Mouse (Mus musculus) gastrocnemius, adult 18-20 months (tissue): Measurements from ENCODE around the gene Catsperg1. TPM values are rescaled to one million over a fixed set of nuclear protein-coding genes. Genes with fewer than 3 reads are reported as not detected.
A peak's percentile ranks its signal among the peaks of the same experiment; 100 is the strongest.
"Not testable (repeated sequence)": the region's sequence is repeated elsewhere in the genome, so short reads cannot be mapped to it uniquely, and the experiment has no call there.

Experiments
- DNase-seq: peaks from one replicate; pipeline ENCODE4 v3.0.0; 2021; ENCODE audit warnings: low spot score
- total RNA-seq, 2 experiments: library from RNA; stranded (reverse); gene quantifications; 2 replicates each; pipeline ENCODE4 v1.2.3; 2021

Catsperg1 gene
- total RNA-seq, 2 experiments from 2014 or later, result 0.14 to 0.47 TPM

DNA sequence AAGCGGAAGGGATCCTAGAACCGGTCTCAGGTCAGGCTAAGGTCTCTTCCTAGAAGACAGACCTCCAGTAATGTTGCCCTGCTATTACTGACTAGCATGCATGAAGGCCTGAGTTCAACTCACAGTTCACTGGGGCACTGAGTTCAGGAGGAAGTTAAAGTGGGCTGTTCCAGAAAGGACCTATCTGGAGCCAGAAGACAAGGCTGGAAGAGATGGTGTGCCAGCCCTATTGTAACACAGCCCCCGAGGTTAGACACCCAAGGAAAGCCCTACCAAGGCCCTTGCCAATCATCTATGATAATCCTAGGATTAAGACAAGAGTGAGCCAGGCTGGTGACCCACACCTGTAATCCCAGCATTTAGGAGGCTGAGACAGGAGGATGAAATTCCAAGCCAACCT lies 17.7 kb upstream of the Catsperg1 start:
- no peak for DNase-seq

GRCm38 (mm10) chr7:29230560-29230959 lies 16.7 kb upstream of the Catsperg1 start:
- DNase-seq, result no peak

- DNase-seq, result no peak
These were observed 14.4 kb upstream of the Catsperg1 start for GRCm38 (mm10) chr7:29228202-29228601.

DNA sequence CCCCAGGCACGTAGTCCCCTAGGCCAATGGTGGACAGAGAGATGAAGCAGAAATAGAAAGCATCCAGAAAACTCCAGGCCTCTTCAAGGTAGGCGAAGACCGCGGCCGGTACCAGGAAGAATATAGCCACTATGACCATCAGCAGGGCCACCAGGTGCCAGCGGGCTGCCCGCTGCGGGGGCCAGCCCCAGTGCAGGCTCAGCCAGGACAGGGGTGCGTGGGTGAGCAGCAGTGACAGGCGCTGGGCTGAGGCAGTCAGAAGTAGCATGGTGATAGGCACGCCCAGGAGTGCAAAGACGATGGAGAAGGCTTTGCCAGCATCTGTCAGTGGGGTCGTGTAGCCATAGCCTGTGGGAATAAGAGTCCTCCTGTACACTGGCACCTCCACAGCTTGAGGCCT lies 11.7 kb upstream of the Catsperg1 start:
- no peak for DNase-seq

GRCm38 (mm10) chr7:29224756-29225394 lies 11.0 kb upstream of the Catsperg1 start:
- no peak for DNase-seq

DNA sequence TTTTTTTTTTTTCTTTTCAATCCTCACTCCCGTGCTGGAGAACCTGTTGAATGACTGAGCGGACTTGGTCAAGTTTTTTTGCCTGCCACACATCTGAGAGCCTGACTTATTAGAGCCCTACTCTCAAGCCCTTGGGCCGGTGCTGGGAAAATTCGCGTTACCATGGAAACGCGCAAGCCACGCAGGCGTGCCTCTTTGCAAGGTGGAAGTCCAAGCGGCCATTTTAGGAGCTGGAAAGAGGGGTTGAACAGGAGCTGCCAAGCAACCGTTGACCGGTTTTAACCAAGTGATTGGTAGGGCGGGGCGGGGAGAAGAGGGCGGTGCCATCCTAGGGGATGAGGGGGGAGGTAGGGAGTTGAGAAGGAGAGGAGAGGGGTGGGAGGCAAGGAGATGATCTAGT lies 1.0 kb upstream of the Catsperg1 start:
- DNase-seq, result no peak

DNA sequence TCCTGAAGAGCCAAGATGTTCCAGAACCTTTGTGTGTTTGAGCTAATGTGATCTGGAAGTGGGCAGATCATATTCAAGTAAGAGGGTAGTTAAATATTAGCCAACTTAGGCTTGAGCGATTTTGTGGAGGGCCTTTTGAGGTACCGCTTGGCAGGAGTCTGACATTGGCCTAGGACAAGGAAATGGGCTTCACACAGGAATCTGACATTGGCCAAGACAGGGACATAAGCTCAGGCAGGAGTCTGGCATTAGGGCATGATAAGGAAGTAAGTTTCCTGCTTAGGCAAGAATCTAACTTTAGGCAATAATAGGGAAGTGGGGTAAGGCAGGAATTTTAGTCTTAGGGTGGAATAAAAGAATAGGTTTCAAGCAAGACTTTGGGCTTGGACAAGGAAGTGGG lies 401 bp upstream of the Catsperg1 start:
- no peak for DNase-seq

GRCm38 (mm10) chr7:29212775-29213560 lies 867 bp downstream of the Catsperg1 start:
- DNase-seq, result not testable (repeated sequence)

DNA sequence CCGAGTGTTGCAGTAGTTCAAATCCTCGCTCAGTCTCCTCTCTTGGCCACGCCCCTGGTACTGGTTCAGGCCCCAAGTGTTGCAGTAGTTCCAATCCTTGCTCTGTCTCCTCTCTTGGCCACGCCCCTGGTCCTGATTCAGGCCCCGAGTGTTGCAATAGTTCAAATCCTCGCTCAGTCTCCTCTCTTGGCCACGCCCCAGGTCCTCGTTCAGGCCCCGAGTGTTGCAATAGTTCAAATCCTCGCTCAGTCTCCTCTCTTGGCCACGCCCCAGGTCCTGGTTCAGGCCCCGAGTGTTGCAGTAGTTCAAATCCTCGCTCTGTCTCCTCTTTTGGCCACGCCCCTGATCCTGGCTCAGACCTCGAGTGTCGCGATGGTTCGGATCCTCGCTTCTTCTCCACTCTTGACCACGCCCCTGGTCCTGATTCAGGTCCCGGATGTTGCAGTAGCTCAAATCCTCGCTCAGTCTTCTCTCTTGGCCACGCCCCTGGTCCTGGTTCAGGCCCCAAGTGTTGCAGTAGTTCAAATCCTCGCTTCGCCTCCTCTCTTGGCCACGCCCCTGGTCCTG lies 1.6 kb downstream of the Catsperg1 start:
- no peak for DNase-seq

DNA sequence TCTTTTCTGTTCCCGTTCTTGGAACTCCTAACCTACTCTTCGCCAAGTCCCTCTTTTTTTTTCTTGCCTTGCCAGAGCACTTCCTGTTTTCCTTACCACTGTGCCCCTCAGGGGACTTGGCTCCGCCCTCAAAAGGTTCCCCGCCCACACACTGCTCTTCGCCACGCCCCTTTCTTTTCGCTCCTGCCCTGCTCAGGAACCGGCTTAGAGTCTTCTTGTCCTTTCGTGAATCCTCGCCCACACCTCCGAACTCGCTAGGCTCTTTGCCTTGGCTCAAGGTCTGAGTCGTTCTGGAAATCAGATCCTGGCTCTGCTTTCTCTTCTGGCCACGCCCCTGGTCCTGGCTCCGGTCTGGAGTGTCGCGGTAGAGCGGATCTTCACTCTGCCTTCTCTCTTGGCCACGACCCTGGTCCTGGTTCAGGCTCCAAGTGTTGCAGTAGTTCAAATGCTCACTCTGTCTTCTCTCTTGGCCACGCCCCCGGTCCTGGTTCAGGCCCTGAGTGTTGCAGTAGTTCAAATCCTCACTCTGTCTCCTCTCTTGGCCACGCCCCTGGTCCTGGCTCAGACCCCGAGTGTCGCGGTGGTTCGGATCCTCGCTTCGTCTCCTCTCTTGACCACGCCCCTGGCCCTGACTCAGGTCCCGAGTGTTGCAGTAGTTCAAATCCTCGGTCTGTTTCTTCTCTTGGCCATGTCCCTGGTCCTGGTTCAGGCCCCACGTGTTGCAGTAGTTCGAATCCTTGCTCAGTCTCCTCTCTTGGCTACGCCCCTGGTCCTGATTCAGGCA lies 2.2 kb downstream of the Catsperg1 start:
- DNase-seq, result peak; percentile 93

- peak; percentile 64 for DNase-seq
These were observed 2.8 kb downstream of the Catsperg1 start for GRCm38 (mm10) chr7:29211013-29211412.

DNA sequence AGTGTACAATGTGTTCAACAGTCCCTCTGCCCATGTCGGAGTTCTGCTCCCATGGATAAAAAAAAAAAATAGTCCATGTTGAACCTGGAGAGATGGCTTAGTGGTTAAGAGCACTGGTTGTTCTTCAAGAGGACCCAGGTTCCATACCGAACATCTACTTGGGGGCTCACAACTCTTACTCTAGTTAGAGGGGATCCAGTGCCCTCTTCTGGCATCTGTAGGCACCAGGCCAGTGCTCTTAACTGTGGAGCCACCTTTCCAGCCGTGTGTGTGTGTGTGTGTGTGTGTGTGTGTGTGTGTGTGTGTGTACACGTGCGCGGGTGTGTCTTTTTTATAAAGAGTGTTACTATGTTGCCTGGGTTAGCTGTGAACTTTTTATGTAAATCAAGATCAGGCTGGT lies 11.3 kb downstream of the Catsperg1 start:
- DNase-seq, result no peak

- not testable (repeated sequence) for DNase-seq
These were observed 19.6 kb downstream of the Catsperg1 start for GRCm38 (mm10) chr7:29194230-29194629.

DNA sequence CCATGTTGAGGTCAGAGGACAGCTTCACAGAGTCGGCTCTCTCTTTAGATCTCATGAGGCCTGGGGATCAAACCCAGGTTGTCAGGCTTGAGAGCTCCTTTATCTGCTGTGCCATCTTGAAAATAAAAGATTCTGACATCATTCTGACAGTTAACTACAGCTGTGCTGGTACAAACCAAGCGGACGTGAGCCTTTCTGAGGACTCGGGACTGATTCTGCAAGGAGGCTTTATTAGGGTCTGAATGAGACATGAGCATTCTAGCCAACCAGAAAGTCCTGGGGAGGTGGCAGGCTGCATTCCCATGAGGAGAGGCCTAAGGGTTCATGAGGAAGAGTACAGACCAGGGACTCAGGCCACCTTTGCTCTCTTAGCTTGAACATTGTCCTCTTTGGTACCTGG lies 32.5 kb downstream of the Catsperg1 start:
- DNase-seq, result not testable (repeated sequence)

- DNase-seq, result no peak
These were observed 33.0 kb downstream of the Catsperg1 start for GRCm38 (mm10) chr7:29180854-29181236.

DNA sequence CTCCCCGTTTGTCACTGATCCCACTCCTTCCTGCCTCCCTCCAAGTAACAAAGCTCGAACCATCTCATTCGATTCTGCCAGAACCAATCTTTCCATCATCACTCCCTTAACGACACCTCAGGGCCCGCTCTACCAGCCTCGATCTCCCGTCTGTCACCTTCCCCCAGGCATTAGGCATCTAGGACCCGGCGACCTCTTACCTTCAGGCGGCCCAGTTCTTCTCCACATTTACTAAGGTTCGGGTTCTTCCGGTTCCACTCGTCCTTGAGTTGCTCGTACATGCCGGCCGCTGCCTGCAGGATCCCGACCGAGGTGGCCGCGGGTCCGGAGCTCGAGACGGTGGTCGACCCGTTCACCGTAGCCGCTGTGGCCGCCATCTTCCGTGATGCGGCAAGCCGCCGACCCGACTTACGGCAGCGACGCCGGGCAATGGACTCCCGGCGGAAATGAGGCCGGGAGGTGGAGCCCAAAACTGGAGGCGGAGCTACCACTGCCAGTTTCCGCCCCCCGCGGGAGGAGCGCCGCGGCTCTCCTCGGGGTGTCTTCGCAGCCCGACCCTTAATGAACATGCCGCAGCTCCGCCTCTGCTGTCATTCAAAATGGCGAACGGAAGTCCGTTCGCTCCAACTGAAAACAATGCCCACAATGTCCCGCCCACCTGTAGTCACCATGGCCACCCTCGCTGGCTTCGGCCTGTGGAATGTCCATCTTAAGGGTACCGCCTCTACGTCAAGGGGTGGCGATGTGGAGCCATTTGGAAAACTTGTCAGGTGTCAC lies 33.6 kb downstream of the Catsperg1 start, which contains the start of gene Psmd8:
TSS of gene Psmd8 (minus strand) at position 625 of the 777 bp plus-strand sequence.
- DNase-seq, result peak; percentile 97

- DNase-seq, result peak; percentile 64
These were observed 34.5 kb downstream of the Catsperg1 start for GRCm38 (mm10) chr7:29179323-29179722.

DNA sequence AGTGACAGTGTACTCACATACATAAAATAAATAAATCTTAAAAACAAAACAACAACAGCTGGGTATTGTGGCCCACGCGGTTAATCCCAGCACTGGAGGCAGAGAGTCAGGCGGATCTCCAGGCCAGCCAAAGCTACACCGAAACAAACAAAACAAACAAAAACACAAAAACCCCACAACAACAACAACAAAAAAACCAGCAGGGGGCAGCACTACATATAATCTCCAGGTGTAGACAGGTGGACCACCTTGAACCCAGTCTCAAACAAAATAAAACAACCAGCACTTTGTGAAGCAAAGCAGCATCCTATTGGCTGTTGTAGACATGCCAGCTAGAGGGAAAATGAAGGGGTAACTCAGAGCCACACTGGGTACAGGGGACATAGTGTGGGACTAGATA lies 35.7 kb downstream of the Catsperg1 start:
- DNase-seq, result no peak

GRCm38 (mm10) chr7:29172390-29173016 lies 41.3 kb downstream of the Catsperg1 start:
- DNase-seq, result no peak

GRCm38 (mm10) chr7:29171562-29172097 lies 42.2 kb downstream of the Catsperg1 start:
- DNase-seq, result no peak
